Mouse (Mus musculus) left cerebral cortex, postnatal 4 days (tissue): ENCODE data around the gene Jag1. TPM values are rescaled to one million over a fixed set of nuclear protein-coding genes. Genes with fewer than 3 reads are reported as not detected.

ENCODE experiments used
- DNase-seq: peaks from one replicate; pipeline ENCODE4 v3.0.0-alpha.2; 2022
- intact Hi-C: fragments of 180-260 bp; cut with DNase I; formaldehyde crosslinking; loops from one replicate; pipeline ENCODE4 v1.15.1; 2025
- total RNA-seq, 2 experiments: library from RNA; stranded (reverse); gene quantifications; 2 replicates each; pipeline ENCODE4 v1.2.3; 2021

Jag1 gene
- total RNA-seq, 2 experiments from 2014 or later, result 9.5 to 9.6 TPM

GRCm38 (mm10) chr2:137107203-137107602 lies 9.2 kb downstream of the Jag1 start:
- intact Hi-C loops, result no loop called here
- no peak for DNase-seq

- DNase-seq, result peak; percentile 77
- intact Hi-C loops, result no loop called here
Observed at GRCm38 (mm10) chr2:137101074-137101473, 15.4 kb downstream of the Jag1 start.

DNA sequence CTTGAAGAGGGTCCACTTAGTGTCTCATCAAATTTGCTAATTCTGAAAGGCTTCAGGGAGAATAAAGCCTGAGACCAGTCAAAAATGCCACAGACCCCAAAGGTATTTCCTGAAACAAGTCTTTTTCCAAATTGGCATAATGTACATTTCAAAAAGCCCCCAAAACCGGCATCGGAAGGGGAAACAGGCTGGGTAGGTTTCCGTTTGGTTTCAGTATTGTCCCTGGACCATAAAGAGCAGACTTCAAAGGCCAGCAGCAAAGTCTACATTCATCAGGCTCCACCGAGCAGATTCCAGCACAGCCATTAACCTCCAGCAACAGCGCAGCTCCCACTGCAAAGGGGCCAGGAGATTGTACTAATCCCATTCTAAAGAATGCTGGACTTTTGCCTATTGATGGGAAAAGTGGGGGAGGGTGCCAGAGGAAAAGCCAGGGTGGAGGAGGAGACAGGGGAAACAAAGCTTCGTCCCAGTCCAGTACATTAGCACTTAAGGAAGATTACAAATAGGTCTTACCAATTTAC lies 17.2 kb downstream of the Jag1 start:
- intact Hi-C loops, result no loop called here

DNA sequence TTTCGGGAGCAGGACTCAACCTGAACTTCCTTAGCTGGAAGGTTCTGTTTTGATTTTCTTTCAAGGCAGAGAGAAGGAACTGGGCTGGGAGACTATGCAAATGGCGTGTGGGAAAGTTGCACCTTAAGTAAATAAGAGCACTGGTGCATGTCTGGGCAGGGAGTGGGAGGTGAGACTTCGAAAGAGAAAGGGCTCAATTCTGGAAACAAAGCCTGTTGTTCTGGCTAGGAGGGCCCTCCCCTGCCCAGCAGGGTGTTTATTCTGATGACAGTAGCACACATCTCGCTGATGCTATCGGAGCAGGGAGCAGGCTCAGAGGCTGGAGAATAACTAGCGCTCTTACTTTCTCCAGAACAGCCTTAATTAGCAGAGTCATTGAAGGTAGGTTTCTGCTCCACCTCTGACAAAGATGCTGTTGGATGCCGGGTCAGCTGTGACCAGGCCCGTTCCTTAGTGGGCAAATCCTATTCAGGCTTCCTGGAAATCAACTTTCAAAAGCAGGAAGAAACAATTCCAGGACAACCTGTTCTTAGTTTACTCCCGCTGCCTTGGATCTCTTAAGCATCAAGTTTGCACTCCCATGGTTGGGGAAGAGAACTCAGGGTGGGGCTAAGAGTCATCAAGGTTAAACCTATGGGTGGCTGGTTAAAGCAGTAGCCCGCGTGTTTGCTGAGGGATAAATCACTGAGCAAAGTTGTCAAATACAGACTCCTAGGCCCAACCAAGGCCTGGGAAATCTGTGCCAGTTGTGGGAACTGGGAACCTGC lies 18.0 kb downstream of the Jag1 start:
- intact Hi-C loops, result no loop called here
- no peak for DNase-seq

More for the DNA sequence above, 17.2 kb downstream of the Jag1 start:
- DNase-seq, result no peak

- DNase-seq, result no peak
- intact Hi-C loops, result no loop called here
Observed at GRCm38 (mm10) chr2:137096981-137097460, 19.4 kb downstream of the Jag1 start.

DNA sequence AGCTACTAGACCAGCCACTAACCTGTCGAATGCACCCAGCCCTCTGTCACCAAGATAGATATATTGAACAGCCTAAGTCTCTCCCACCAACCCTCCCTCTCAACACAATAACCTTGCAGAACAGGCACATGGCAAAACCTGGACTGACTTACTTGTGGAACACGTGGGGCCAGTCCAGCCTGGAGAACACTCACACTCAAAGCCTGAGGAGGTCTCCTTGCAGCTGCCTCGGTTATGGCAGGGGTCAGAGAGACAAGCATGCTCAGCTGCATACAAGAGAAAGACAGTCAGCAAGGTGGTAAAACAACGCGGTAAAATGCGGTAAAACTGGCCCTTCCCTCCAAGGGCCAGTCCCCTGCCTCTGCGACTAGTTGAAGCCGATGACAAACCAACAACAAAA lies 22.1 kb downstream of the Jag1 start:
- DNase-seq, result no peak
- intact Hi-C loops, result no loop called here

GRCm38 (mm10) chr2:137093298-137093630 lies 23.2 kb downstream of the Jag1 start:
- intact Hi-C loops, result no loop called here
- no peak for DNase-seq

- no peak for DNase-seq
- intact Hi-C loops, result no loop called here
Observed at GRCm38 (mm10) chr2:137092523-137093297, 23.7 kb downstream of the Jag1 start.

GRCm38 (mm10) chr2:137091766-137092522 lies 24.5 kb downstream of the Jag1 start:
- no peak for DNase-seq
- intact Hi-C loops, result no loop called here

GRCm38 (mm10) chr2:137087705-137088104 lies 28.7 kb downstream of the Jag1 start:
- intact Hi-C loops, result no loop called here
- no peak for DNase-seq

- DNase-seq, result no peak
- intact Hi-C loops, result no loop called here
Observed at GRCm38 (mm10) chr2:137086621-137087395, 29.6 kb downstream of the Jag1 start.

DNA sequence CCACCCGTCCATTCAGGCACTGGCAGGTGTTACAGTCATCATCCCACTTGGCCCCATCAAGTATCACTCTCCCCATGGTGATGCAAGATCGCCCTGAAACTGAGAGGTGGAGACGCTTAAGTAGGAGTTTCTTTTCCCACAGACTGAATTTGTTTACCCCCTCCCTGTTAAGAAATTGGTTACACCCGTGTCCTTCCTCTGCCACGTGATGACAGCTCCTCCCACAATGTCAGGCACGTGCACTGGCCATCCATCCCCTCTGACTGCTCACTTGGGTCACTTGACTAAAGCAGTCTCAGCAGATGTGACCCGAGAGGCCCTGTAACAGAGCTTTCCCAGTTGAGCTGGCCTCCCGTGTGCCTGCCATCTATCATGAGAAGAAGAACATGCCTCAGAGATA lies 31.2 kb downstream of the Jag1 start:
- DNase-seq, result no peak
- intact Hi-C loops, result no loop called here

- DNase-seq, result no peak
- intact Hi-C loops, result no loop called here
Observed at GRCm38 (mm10) chr2:137082896-137083620, 33.4 kb downstream of the Jag1 start.

DNA sequence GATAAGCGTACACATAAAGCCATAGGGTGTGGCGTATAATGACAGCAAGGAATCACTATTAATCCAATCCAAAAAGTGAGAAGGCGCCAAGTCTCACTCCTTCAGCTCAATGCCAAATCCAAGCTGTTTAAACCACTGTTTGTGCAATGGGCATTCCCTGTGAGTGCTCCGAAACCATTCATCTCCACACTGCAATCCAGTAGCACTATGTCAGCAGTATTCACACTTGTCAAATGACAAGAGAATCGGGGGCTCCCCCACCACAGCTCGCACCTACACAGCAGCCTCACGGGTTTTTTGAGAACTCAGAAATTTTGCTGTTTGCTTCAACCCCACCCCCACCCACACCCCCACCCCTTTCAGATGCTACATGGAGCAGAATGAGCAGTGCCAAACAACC lies 35.4 kb downstream of the Jag1 start:
- no peak for DNase-seq
- intact Hi-C loops, result no loop called here

DNA sequence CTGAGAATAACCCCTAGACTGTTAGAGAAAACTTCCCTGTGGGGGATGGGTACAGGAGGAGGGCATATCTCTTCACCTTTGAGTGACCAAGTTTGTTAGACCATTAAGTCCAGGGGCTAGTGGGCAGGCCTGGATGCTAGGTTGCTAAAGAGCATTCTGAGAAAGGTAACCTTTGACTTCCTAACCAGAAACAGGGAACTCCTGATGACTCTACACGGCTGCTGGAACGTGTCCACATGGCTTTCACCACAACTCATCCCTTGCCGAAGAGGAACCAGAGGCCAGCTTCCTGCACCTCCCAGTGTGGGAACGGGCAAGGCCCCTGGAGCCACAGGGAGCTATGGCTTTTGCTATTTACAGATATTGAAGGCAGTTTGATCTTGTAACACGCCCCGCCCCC lies 36.0 kb downstream of the Jag1 start:
- DNase-seq, result no peak
- intact Hi-C loops, result no loop called here

GRCm38 (mm10) chr2:137079721-137080320 lies 36.6 kb downstream of the Jag1 start:
- DNase-seq, result no peak
- intact Hi-C loops, result no loop called here

DNA sequence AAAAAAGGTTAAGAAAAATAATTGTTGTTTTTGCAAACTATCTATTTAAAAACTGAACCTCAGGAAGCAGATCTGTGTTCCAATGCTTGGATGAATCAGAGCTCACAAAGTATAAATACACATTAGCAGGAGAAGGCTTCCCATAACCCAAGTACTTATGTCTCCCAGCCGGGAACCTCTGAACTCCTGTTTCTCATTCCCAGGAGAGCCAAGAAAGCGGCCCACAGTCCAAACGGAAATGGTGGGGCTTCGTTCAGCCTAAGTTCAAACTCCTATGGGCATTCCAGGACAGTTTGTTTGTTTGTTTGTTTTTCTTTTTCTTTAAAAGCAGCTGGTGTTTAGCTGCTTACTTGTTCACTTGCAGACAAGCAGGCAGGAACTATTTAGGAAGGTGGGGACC lies 37.7 kb downstream of the Jag1 start:
- DNase-seq, result no peak
- intact Hi-C loops, result no loop called here

- intact Hi-C loops, result no loop called here
- no peak for DNase-seq
Observed at GRCm38 (mm10) chr2:137074313-137074620, 42.2 kb downstream of the Jag1 start.

DNA sequence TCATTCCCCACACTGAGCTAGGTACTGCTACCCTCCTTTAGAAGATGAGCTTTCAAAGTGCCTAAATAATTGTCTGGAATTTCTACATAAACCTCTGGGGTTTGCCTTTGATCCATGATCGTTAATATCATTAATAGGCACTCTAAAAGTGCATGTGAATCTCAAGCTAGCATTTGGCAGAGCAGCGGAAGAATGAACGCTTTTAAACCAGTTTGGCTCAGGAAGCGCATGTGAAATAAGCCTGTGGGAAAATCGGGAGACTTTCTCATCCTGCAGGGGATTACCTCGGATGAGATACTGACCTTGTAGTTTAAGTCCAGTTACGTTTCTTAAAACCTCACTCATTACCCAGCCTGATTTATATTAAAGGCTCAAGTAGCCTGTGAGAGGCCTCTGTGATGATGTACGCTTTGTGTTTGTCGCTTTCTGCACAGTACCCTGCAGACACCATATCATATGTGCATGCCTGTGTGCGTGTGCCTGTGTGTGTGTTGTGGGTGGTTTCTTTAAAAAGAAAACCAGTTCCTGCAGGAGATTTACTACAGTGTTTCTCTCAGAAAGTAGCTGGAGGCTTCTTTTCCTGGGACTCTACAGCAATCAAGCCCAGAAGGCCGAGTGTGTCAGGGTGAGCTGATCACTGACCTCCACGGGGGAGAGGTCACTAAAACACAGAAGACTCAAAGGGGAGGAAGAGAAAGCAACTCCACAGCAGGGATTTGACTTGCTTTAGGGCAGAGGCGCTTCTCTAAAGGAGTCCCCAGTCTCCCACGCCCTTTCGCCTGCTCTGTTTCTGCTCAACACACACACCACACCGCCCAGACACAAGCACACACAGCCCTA lies 42.8 kb downstream of the Jag1 start:
- intact Hi-C loops, result no loop called here
- no peak for DNase-seq
